Mouse (Mus musculus): ENCODE measurements at regions not wholly inside any gene's neighbourhood (a gene's known extent, or its start where the extent isn't known, plus 50 kb on each side); places are given as distances from the start of the nearest gene placed in this dataset.

DNA sequence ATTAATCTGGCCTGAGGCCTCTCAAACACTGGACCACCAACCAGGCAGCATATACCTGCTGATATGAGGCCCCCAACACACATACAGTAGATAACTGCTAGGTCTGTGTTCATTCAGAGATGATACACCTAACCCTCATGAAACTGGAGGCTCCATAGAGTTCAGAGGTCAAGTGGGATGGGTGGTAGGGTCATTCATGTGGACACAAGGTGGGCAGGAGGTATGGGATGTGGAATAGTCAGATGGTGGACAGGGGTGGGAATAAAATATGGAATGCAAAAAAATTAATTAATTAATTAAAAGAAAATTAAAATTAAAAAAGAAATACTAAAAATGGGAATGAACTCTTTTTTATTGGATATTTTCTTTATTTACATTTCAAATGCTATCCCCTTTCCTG lies 734.7 kb downstream of the Pla2g4a start:
- no peak for TF ChIP-seq CTCF (conservative IDR thresholded peaks at IDR 0.05; ENCODE audit: low read length)
- no peak for TF ChIP-seq POU5F1 (IDR thresholded peaks at IDR 0.05; ENCODE audit: borderline replicate concordance, low read length)
- no peak for TF ChIP-seq NANOG (IDR thresholded peaks at IDR 0.05; ENCODE audit: borderline replicate concordance, low read length)

Measured in E14TG2a.4 (cell line).